Mouse (Mus musculus): Measurements from ENCODE around the gene Pfas. TPM values are rescaled to one million over a fixed set of nuclear protein-coding genes. Genes with fewer than 3 reads are reported as not detected.
"Not testable (repeated sequence)": the region's sequence is repeated elsewhere in the genome, so short reads cannot be mapped to it uniquely, and the experiment has no call there.

Gene Pfas
- polyA plus RNA-seq, 1 experiment from 2014 or later: 18.5 TPM

- no peaks in the 10 kb centered on the region for H3K36me3 ChIP-seq (replicated peaks)
- H3K9ac ChIP-seq: peak overlapping the region; percentile 34; the same call in 1 of the 2 replicates
- 3% methylated on average over 16 of the region's 16 CpGs for WGBS (ENCODE audit: insufficient replicate concordance)
- H3K4me3 ChIP-seq (replicated peaks): peak overlapping the region; percentile 50
- H3K27ac ChIP-seq (replicated peaks): no peak overlapping the region
- peaks cover 17% of the 10 kb centered on the region for H3K4me1 ChIP-seq (replicated peaks)
- peak overlapping the region; percentile 66 for H3K4me2 ChIP-seq
- 0 out of 2 replicates have a peak, but pooled peaks cover under 1% of the 10 kb centered on the region for H3K27me3 ChIP-seq
- ATAC-seq (ENCODE audit: insufficient read depth): peak; percentile 97
- H3K9me3 ChIP-seq (replicated peaks): no peaks in the 10 kb centered on the region
These were observed 68.6 kb downstream of the Pfas start for GRCm38 (mm10) chr11:68939451-68940304.

DNA sequence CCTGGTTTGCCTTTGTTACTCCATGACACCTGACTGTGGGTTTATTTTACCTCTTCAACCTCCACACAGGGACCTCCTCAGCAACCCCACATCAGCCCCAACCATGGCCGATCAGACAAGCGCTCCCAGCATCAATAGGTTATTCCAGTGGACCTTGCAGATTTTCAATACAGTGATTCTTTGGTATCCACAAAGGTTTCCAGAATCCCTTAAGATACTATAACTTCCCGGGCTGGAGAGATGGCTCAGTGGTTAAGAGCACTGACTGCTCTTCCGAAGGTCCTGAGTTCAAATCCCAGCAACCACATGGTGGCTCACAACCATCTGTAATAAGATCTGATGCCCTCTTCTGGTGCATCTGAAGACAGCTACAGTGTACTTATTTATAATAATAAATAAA lies 71.3 kb downstream of the Pfas start:
- WGBS (ENCODE audit: insufficient replicate concordance): 78% methylated on average over 4 of the region's 4 CpGs
- ATAC-seq (ENCODE audit: insufficient read depth); H3K36me3 ChIP-seq (replicated peaks); H3K4me3 ChIP-seq (replicated peaks); H3K27me3 ChIP-seq; H3K27ac ChIP-seq (replicated peaks); H3K4me2 ChIP-seq; H3K9me3 ChIP-seq (replicated peaks); H3K9ac ChIP-seq: not testable (repeated sequence)
- H3K4me1 ChIP-seq (replicated peaks): peaks cover 17% of the 10 kb centered on the region

Small RNA genes lying within 50 kb of the gene (microRNA-seq; reads per million reads assigned to microRNA genes)
- 3.8 reads per million, percentile 11 among the genes with 10 or more reads in this experiment for gene Mir3062

Other genes starting within 250 kb of the Pfas start
- 37.6 and 41.7 TPM in 2 replicates for gene Ndel1, start 136.6 kb downstream of the Pfas start, polyA plus RNA-seq (2015; fragmentation: Nextera tagmentation; extraction: Ambion mirVana)
- 0.13 TPM in 2 replicates for gene Rnf222, start 119.9 kb downstream of the Pfas start, polyA plus RNA-seq (2015; fragmentation: Nextera tagmentation; extraction: Ambion mirVana)
- gene Rpl26, start 106.9 kb downstream of the Pfas start, polyA plus RNA-seq (2015; fragmentation: Nextera tagmentation; extraction: Ambion mirVana): 434 and 517 TPM in 2 replicates
- gene Odf4, start 81.4 kb downstream of the Pfas start, polyA plus RNA-seq (2015; fragmentation: Nextera tagmentation; extraction: Ambion mirVana): not detected in 2 replicates
- 1.4 and 1.8 TPM in 2 replicates for gene Arhgef15, start 51.0 kb downstream of the Pfas start, polyA plus RNA-seq (2015; fragmentation: Nextera tagmentation; extraction: Ambion mirVana)
- 0.44 and 0.46 TPM in 2 replicates for gene Slc25a35, start 40.3 kb downstream of the Pfas start, polyA plus RNA-seq (2015; fragmentation: Nextera tagmentation; extraction: Ambion mirVana)
- gene Rangrf, start 33.3 kb downstream of the Pfas start, polyA plus RNA-seq (2015; fragmentation: Nextera tagmentation; extraction: Ambion mirVana): 21.7 and 22.4 TPM in 2 replicates
- gene Ctc1, start 7.5 kb upstream of the Pfas start, polyA plus RNA-seq (2015; fragmentation: Nextera tagmentation; extraction: Ambion mirVana): 20.5 and 20.9 TPM in 2 replicates
- gene Aurkb, start 37.2 kb upstream of the Pfas start, polyA plus RNA-seq (2015; fragmentation: Nextera tagmentation; extraction: Ambion mirVana): 111 and 115 TPM in 2 replicates
- 4.3 and 5.3 TPM in 2 replicates for gene Borcs6, start 51.3 kb upstream of the Pfas start, polyA plus RNA-seq (2015; fragmentation: Nextera tagmentation; extraction: Ambion mirVana)
- 20.2 and 21.6 TPM in 2 replicates for gene Tmem107, start 62.3 kb upstream of the Pfas start, polyA plus RNA-seq (2015; fragmentation: Nextera tagmentation; extraction: Ambion mirVana)
- 14.9 and 19.6 TPM in 2 replicates for gene Vamp2, start 80.0 kb upstream of the Pfas start, polyA plus RNA-seq (2015; fragmentation: Nextera tagmentation; extraction: Ambion mirVana)
- 6.4 and 7.6 TPM in 2 replicates for gene Per1, start 86.8 kb upstream of the Pfas start, polyA plus RNA-seq (2015; fragmentation: Nextera tagmentation; extraction: Ambion mirVana)
- 0.12 and 0.18 TPM in 2 replicates for gene Hes7, start 111.9 kb upstream of the Pfas start, polyA plus RNA-seq (2015; fragmentation: Nextera tagmentation; extraction: Ambion mirVana)
- gene 9130213A22Rik, start 114.1 kb upstream of the Pfas start, polyA plus RNA-seq (2015; fragmentation: Nextera tagmentation; extraction: Ambion mirVana): 0.07 TPM in 1 of 2 replicates, not detected in the other
- 0.13 TPM in 1 of 2 replicates, not detected in the other for gene Aloxe3, start 117.4 kb upstream of the Pfas start, polyA plus RNA-seq (2015; fragmentation: Nextera tagmentation; extraction: Ambion mirVana)
- not detected in 2 replicates for gene Alox12b, start 148.5 kb upstream of the Pfas start, polyA plus RNA-seq (2015; fragmentation: Nextera tagmentation; extraction: Ambion mirVana)
- gene Alox8, start 189.4 kb upstream of the Pfas start, polyA plus RNA-seq (2015; fragmentation: Nextera tagmentation; extraction: Ambion mirVana): 0.05 and 0.06 TPM in 2 replicates
- not detected in 2 replicates for gene Gucy2e, start 228.6 kb upstream of the Pfas start, polyA plus RNA-seq (2015; fragmentation: Nextera tagmentation; extraction: Ambion mirVana)

Data from liver, embryonic 15.5 days (tissue).